Mouse (Mus musculus): ENCODE data around the gene Ccnyl1.
A peak's percentile ranks its signal among the peaks of the same experiment; 100 is the strongest.
"Not testable (repeated sequence)": the region's sequence is repeated elsewhere in the genome, so short reads cannot be mapped to it uniquely, and the experiment has no call there.

Gene Ccnyl1

GRCm38 (mm10) chr1:64690213-64691013 lies at the start of gene Ccnyl1:
Gene Ccnyl1 (plus strand): TSS chr1:64690455.
- DNase-seq (ENCODE audit: extremely low read depth, low read depth, low spot score), result peak; percentile 75

- DNase-seq (ENCODE audit: extremely low read depth, low read depth, low spot score), result no peak
Measured at GRCm38 (mm10) chr1:64641069-64641468, 49.2 kb upstream of the Ccnyl1 start.

- not testable (repeated sequence) for DNase-seq (ENCODE audit: extremely low read depth, low read depth, low spot score)
Measured at GRCm38 (mm10) chr1:64642541-64642940, 47.7 kb upstream of the Ccnyl1 start.

GRCm38 (mm10) chr1:64644513-64644912 lies 45.7 kb upstream of the Ccnyl1 start:
- DNase-seq (ENCODE audit: extremely low read depth, low read depth, low spot score), result no peak

- DNase-seq (ENCODE audit: extremely low read depth, low read depth, low spot score), result no peak
Measured at GRCm38 (mm10) chr1:64649362-64650124, 40.7 kb upstream of the Ccnyl1 start.

- no peak for DNase-seq (ENCODE audit: extremely low read depth, low read depth, low spot score)
Measured at GRCm38 (mm10) chr1:64653701-64654100, 36.6 kb upstream of the Ccnyl1 start.

GRCm38 (mm10) chr1:64655415-64655814 lies 34.8 kb upstream of the Ccnyl1 start:
- DNase-seq (ENCODE audit: extremely low read depth, low read depth, low spot score), result no peak

- no peak for DNase-seq (ENCODE audit: extremely low read depth, low read depth, low spot score)
Measured at GRCm38 (mm10) chr1:64656423-64657129, 33.7 kb upstream of the Ccnyl1 start.

GRCm38 (mm10) chr1:64658876-64659275 lies 31.4 kb upstream of the Ccnyl1 start:
- DNase-seq (ENCODE audit: extremely low read depth, low read depth, low spot score), result no peak

- DNase-seq (ENCODE audit: extremely low read depth, low read depth, low spot score), result no peak
Measured at GRCm38 (mm10) chr1:64667111-64667633, 23.1 kb upstream of the Ccnyl1 start.

- DNase-seq (ENCODE audit: extremely low read depth, low read depth, low spot score), result no peak
Measured at GRCm38 (mm10) chr1:64669451-64669850, 20.8 kb upstream of the Ccnyl1 start.

GRCm38 (mm10) chr1:64673931-64674330 lies 16.3 kb upstream of the Ccnyl1 start:
- DNase-seq (ENCODE audit: extremely low read depth, low read depth, low spot score), result no peak

- no peak for DNase-seq (ENCODE audit: extremely low read depth, low read depth, low spot score)
Measured at GRCm38 (mm10) chr1:64676060-64676839, 14.0 kb upstream of the Ccnyl1 start.

- DNase-seq (ENCODE audit: extremely low read depth, low read depth, low spot score), result no peak
Measured at GRCm38 (mm10) chr1:64681499-64681898, 8.8 kb upstream of the Ccnyl1 start.

- DNase-seq (ENCODE audit: extremely low read depth, low read depth, low spot score), result no peak
Measured at GRCm38 (mm10) chr1:64683039-64683438, 7.2 kb upstream of the Ccnyl1 start.

- DNase-seq (ENCODE audit: extremely low read depth, low read depth, low spot score), result no peak
Measured at GRCm38 (mm10) chr1:64684440-64684839, 5.8 kb upstream of the Ccnyl1 start.

- DNase-seq (ENCODE audit: extremely low read depth, low read depth, low spot score), result no peak
Measured at GRCm38 (mm10) chr1:64688046-64688445, 2.2 kb upstream of the Ccnyl1 start.

- DNase-seq (ENCODE audit: extremely low read depth, low read depth, low spot score), result no peak
Measured at GRCm38 (mm10) chr1:64689561-64690212, 568 bp upstream of the Ccnyl1 start.

GRCm38 (mm10) chr1:64691121-64691551 lies 881 bp downstream of the Ccnyl1 start:
- no peak for DNase-seq (ENCODE audit: extremely low read depth, low read depth, low spot score)

- no peak for DNase-seq (ENCODE audit: extremely low read depth, low read depth, low spot score)
Measured at GRCm38 (mm10) chr1:64691581-64691980, 1.3 kb downstream of the Ccnyl1 start.

Data from fat pad, adult 2 months (tissue).